Comparison of ENCODE assay signal across 9 mouse cellular contexts in the genomic region with DNA sequence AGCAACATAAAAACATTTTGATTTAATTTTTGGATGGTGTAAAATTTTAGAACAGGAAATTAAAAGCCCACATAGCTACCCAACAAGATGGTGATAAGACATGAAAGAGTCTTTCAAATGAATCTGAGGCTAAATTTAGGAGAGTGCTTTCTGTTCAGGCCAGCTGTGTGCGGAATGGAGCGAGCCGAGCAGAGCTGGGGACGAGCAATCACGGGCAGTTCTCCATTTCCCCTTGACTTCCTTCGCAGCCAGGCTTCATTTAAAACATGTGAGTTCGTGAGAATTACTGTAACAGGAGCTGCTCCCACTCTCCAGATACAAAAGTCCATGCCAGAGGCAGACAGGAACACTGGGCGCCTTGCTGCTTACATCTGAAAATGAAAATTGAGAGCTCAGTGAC.
A peak's percentile ranks its signal among the peaks of the same experiment; 100 is the strongest.
DNase-seq lines count a peak whose midpoint lies in the region; ATAC-seq lines count a peak whose summit lies in the region.
"Had no signal": no experiment of that assay in that cellular context is flagged by ENCODE, and none has a peak within 500 bp of the region (broad histone marks: within the 10 kb centered on the region; RNA-seq: fewer than 3 reads in every experiment).

No protein-coding gene starts in this region.

- whole genome bisulfite sequencing in limb, embryonic 11.5 days, result 24% methylated on average over 8 of the region's 8 CpGs
- 57% methylated on average over 8 of the region's 8 CpGs for WGBS in intestine, embryonic 16.5 days
- WGBS in midbrain, embryonic 14.5 days, result 87% methylated on average over 8 of the region's 8 CpGs

- H3K4me1 ChIP-seq in limb, embryonic 11.5 days (ENCODE audit: control insufficient read depth, insufficient read depth, low read length), result peaks cover 15% of the 10 kb centered on the region
- no peaks in the 10 kb centered on the region for H3K4me1 ChIP-seq in intestine, embryonic 16.5 days (ENCODE audit: control insufficient read depth, insufficient read depth, low read length)
- no peaks in the 10 kb centered on the region for H3K4me1 ChIP-seq in midbrain, embryonic 14.5 days (ENCODE audit: control insufficient read depth, insufficient read depth, low read length)
- H3K4me1 ChIP-seq: forebrain, embryonic 13.5 days had no signal

- no peaks in the 10 kb centered on the region for H3K27me3 ChIP-seq in limb, embryonic 11.5 days (ENCODE audit: control insufficient read depth, insufficient read depth, low read length)
- no peaks in the 10 kb centered on the region for H3K27me3 ChIP-seq in intestine, embryonic 16.5 days (replicated peaks; ENCODE audit: control insufficient read depth, insufficient read depth, low read length)
- H3K27me3 ChIP-seq in midbrain, embryonic 14.5 days (ENCODE audit: control insufficient read depth, insufficient read depth, low read length), result no peaks in the 10 kb centered on the region
- H3K27me3 ChIP-seq: forebrain, embryonic 13.5 days had no signal

- no peak for DNase-seq in frontal cortex, postnatal 25 days (ENCODE audit: low spot score in 2 of 2)
- DNase-seq in 416B (ENCODE audit: low read depth), result peak; percentile 38
- DNase-seq in forelimb bud, embryonic 11.5 days (ENCODE audit: low read depth, low spot score), result peak; percentile 63
- DNase-seq in limb, embryonic 11.5 days (ENCODE audit: low spot score), result peak; percentile 47
- no peak for DNase-seq in cerebellum, postnatal 14 days
- DNase-seq in midbrain, embryonic 14.5 days, result no peak

- no peak overlapping the region for H3K9ac ChIP-seq in limb, embryonic 11.5 days (ENCODE audit: low read length)
- no peak overlapping the region for H3K9ac ChIP-seq in intestine, embryonic 16.5 days (ENCODE audit: low read depth, low read length)
- no peak overlapping the region for H3K9ac ChIP-seq in midbrain, embryonic 14.5 days (replicated peaks; ENCODE audit: low read length)
- H3K9ac ChIP-seq: forebrain, embryonic 13.5 days had no signal

- no peaks in the 10 kb centered on the region for H3K36me3 ChIP-seq in limb, embryonic 11.5 days (ENCODE audit: control insufficient read depth, insufficient read depth, low read length)
- H3K36me3 ChIP-seq in intestine, embryonic 16.5 days (ENCODE audit: control insufficient read depth, insufficient read depth, low read length), result no peaks in the 10 kb centered on the region
- H3K36me3 ChIP-seq in midbrain, embryonic 14.5 days (ENCODE audit: control insufficient read depth, insufficient read depth, low read length), result no peaks in the 10 kb centered on the region

- H3K4me3 ChIP-seq in limb, embryonic 11.5 days (ENCODE audit: low read depth, low read length), result no peak overlapping the region
- H3K4me3 ChIP-seq in intestine, embryonic 16.5 days (ENCODE audit: low read length), result no peak overlapping the region
- no peak overlapping the region for H3K4me3 ChIP-seq in midbrain, embryonic 14.5 days (replicated peaks; ENCODE audit: low read depth, low read length)
- H3K4me3 ChIP-seq: forebrain, embryonic 13.5 days had no signal

- H3K27ac ChIP-seq in limb, embryonic 11.5 days (replicated peaks; ENCODE audit: low read depth, low read length), result peak overlapping the region; percentile 70
- no peak overlapping the region for H3K27ac ChIP-seq in intestine, embryonic 16.5 days (ENCODE audit: low read length)
- no peak overlapping the region for H3K27ac ChIP-seq in midbrain, embryonic 14.5 days (replicated peaks; ENCODE audit: low read depth, low read length)
- H3K27ac ChIP-seq: forebrain, embryonic 13.5 days had no signal

- H3K4me2 ChIP-seq in limb, embryonic 11.5 days (ENCODE audit: low read depth, severe bottlenecking), result no peak overlapping the region
- no peak overlapping the region for H3K4me2 ChIP-seq in intestine, embryonic 16.5 days (ENCODE audit: low read depth, low read length)
- no peak overlapping the region for H3K4me2 ChIP-seq in midbrain, embryonic 14.5 days (ENCODE audit: low read length)
- H3K4me2 ChIP-seq: forebrain, embryonic 13.5 days had no signal

- H3K9me3 ChIP-seq in limb, embryonic 11.5 days (ENCODE audit: control insufficient read depth, low read length), result no peaks in the 10 kb centered on the region
- H3K9me3 ChIP-seq in intestine, embryonic 16.5 days (ENCODE audit: control insufficient read depth, low read length), result no peaks in the 10 kb centered on the region
- H3K9me3 ChIP-seq in midbrain, embryonic 14.5 days (ENCODE audit: control insufficient read depth, low read length), result no peaks in the 10 kb centered on the region
- H3K9me3 ChIP-seq: forebrain, embryonic 13.5 days had no signal

- peak; percentile 75 for ATAC-seq in frontal cortex, adult (ENCODE audit: low TSS enrichment)
- no peak for ATAC-seq in limb, embryonic 11.5 days (ENCODE audit: insufficient number of reproducible peaks, low FRiP score, low TSS enrichment, low read depth)
- ATAC-seq in intestine, embryonic 16.5 days, result no peak
- ATAC-seq in midbrain, embryonic 14.5 days (ENCODE audit: low FRiP score, low TSS enrichment), result no peak
- ATAC-seq: forebrain, embryonic 13.5 days had no signal

Comparison
In these comparisons a context has a peak if more than half of its experiments do, and no peak if none do; other contexts are left out.
1. DNase-seq: peak in 416B (single experiment), forelimb bud, embryonic 11.5 days (single experiment) and limb, embryonic 11.5 days (single experiment); none in frontal cortex, postnatal 25 days (0 of 2), cerebellum, postnatal 14 days (0 of 2) and midbrain, embryonic 14.5 days (single experiment).